Mouse (Mus musculus) cerebellum, postnatal 36 days (tissue): ENCODE results near the gene Plppr1.
A peak's percentile ranks its signal among the peaks of the same experiment; 100 is the strongest.

Experiments used
- DNase-seq, 2 experiments: peaks; one replicate each; pipeline ENCODE4 v3.0.0; 2021 to 2022; ENCODE audit warnings: mixed read lengths in 2 of 2

The Plppr1 gene

DNA sequence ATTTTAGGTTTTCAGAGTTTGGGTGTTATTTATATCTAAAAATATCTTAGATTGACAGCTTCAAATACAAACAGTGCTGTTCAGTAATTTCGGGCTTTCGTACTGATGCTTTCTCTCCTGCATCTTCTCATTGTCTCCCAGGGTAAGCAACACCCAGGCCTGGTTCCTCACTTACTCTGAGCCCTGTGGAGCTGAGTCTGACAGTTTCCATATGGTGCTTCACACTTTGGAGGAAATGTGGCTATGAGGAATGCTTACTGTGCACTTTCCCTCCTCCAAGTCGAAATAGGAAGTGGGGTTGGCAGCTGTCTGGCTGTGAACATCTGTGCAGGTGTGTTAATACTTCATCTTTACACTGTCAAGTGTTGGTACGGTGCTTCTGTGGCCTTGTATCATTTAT, 85.7 kb downstream of the Plppr1 start:
- DNase-seq, result no peak

DNA sequence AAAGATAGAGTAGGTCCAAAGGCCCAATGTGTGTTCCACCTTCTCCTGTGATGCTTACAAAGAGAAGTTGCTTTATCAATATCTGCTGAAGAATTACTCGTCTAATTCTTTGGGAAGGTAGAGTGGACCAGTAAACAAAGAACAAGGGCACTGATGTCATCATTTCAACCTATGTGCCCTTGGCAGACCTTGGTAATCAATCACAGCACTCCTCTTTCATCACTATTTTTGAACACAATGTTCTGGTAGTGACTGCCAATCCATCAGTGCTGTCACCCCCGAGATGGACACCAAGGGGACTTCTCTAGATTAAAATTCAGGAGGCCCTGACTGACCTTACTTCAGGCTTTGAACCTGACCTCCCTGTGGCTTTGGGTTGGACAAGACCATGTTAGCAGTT, 89.7 kb downstream of the Plppr1 start:
- DNase-seq, result no peak

DNA sequence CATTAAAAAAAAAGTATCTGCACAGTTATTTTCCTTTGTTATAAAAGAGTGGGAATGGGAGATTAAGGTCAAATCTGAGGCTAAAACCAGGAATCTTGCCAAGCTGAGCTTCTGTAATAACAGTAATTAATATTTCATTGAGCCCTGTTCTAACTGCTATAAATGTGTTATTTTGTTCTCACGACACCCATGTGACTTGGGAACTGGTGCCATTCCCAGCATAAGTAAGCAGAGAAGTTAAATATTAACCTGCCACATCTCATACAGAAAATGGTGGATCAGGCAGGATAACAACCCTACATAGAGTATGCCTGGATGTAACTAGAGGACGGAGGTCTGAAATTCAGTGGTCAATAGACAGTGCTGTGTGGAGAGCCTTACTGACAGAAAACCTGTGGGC, 90.2 kb downstream of the Plppr1 start:
- DNase-seq, result no peak

DNA sequence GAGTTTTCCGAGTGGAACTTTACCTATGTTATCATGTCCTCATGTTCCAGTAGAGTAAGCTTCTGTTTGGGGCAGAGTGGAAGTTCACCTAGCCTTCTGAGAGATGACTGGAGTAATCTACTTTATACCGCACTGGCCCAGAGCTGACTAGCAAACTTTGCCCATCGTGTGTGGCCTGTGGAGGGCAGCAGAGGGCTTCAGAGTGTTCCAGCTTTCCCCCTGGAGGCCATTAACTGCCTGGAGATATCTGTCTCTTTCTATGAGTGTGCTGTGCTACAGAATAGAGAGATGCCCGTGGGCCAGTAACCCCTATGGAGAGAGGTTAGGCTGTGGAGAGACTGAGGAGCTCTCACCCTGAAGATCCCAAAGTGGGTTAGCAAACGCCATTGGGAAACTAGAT, 94.8 kb downstream of the Plppr1 start:
- peak; percentile 21 to 22 for DNase-seq

DNA sequence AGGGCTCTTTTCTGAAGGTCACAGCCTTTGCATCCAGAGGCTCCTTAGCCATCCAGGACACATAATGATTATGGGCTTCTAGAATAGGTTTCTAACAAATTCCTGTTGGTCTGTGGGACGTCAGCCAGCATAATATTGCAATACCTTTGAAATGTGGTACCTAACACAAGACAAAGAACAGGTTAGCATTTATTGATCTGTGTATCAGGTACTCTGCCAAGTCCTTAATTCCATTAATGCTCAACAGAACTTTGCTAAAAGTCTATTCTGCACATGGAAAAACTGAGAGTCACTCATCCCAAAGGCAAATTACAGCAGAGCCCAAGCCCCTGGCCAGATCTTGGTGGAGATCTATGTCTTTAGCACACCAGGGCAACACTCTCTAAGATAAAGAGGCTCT, 97.7 kb downstream of the Plppr1 start:
- no peak for DNase-seq

DNA sequence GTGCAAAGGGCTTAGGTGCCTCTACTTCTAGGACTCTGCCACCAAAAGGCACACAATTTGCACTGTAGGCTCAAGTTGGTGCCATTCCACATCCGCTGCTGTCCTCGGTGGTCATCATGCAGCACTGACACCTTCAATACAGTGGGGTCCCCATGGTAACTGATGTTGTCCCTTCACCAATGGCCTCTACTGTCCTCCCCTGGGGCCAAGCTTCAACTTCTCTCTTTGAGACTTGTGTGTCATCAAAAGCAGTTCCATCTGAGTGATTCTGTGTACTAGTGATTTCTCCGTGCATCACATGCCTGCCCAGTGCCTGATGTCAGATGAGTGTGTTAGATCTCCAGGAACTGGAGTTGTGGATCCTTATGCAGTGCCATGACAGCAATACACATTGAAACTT, 104.2 kb downstream of the Plppr1 start:
- no peak for DNase-seq

DNA sequence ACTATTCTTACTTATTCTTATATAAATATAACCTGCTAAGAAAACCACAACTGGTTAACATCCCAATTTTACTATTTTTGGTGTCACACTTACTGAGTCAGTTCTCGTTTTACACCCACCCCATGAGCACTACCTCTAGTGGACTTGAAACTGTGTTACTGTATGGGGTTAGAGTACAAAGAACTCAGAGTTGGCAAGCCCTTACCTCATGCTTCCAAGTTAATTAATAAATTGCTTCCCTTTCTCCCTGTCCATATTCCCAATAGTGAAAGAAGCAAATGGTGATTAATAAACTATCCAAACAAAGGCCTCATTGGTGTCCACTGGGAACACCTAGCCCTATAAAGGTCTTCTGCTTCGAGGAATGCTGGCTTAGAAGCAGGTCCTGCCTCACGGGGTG, 107.3 kb downstream of the Plppr1 start:
- DNase-seq, result no peak

DNA sequence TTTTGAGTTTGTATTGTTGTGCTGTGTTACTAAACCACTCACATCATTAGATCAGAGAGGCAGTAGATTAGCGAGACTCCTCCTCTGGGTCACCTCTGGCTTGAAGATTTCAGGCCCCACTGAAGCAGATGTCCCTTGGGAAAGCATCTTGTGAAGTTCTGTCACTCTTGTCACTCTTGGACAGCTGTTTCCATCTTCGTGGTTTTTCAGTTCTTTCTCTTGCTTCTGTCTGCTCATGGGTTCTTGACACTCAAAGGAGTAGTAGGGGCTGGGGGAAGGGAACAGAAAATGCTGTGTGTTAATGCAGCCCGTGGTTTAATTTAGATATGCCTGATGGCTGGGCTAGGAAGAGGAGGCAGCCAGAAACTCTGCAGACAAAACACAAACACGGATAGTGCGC, 108.0 kb downstream of the Plppr1 start:
- DNase-seq, result no peak

DNA sequence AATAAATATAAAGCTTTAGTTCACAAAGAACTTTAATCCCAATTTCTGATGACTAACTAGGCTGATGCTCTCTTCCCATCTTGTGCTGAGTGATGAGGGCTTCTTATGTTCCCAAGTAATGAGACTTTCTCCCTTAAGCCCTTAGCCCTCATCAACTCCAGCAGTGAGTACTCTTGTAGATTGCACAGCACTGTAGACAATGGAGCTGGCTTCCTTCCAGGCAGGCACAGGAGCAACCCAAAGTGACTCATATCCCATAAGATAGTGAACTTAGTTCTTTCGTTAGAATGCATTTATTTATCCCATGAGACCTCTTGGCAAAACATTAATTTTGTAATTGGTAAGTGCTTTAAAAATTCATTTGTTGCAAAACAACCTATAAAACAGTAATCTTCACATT, 110.4 kb downstream of the Plppr1 start:
- no peak for DNase-seq

DNA sequence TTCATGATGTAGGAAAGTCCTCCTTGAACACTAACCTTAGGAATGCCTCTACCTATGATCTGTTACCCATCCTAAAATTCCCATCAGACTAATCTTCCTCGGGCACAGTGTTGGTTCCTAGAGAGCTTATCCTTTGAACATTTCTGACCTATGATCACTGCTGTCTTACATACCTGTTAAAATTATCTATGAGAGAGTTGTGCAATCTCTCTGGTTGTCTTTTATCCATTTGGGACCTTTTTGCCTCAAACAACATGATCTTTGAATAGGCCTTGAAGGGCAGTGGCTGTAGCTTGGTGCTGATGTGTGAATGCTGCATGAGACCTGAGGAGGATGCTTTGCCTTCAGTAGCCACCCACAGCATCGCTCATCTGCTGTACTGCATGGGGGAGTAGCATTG, 119.0 kb downstream of the Plppr1 start:
- no peak for DNase-seq

DNA sequence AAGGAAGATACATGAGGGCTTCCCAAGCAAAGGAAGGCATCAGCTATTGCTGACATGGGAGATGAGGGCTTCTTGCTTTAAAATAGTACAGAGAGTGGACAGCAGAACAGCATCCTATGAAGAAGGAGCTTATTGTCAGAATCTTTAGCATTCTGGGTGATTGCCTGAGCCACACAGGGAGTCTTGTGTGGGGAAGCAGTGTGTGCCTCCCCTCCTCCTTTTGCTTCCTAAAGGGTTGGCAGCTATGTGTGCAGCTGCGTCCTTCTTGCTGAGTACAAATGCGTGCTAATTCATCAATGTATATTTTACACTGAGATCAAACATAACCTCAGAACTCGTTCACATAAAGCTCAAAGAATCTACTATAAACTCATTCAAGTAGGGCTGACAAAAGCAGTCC, 119.8 kb downstream of the Plppr1 start:
- no peak for DNase-seq

DNA sequence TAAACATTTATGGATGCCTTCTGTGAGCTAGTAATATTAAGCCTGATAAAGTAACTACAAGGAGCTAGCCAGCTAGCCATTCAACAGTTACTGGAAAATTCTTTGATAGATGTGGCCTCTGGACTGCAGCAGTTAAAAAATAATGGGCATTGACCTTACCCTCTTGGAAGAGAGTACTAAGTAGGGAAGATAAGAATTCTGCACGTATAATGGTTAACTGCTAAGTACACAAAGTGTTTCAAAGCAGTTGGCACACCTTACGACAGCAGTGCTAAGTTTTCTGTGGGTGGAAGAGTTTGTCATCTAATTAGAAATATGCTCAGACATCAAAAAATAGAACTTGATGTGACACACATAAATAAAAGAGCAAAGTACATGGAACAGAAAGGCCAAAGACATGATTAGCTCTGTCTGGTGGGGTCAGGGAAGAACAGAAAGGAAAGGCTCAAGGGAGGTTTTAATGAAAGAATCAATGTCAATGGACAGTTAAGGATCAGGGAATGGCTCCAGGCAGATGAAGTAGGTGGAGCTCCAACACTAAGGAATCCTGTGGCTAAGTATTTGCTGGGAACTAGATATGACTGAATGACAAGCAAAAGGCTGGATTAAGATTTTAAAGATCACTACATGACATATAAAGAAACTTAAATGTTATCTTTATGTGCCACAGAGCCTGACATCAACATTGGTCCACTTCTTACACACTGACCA, 120.6 kb downstream of the Plppr1 start:
- DNase-seq, result no peak

DNA sequence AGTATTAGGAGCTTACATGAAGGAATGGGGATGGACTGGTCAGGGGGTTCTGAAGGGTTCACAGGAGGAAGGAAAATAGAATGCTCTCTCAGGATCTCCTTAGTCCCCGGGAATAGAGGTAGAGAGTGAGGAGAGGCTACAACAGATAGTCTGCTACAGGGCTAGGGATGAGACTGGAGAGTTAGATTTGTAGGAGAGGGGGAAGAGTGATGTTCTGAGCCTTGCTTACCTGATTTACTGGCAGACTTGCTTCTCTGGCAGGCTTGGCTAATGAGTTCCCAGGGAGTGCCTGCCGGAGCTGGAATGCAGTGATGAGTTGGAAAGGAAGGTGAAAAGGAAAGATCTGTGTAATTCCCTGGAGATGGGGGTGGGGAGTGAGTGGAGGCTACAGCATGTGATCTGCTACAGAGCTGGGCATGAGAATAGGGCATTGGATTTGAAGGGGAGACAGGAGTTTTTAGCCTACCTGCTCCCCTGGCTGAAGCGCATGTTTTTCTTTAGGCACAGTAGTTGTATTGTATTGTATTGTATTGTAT, 131.0 kb downstream of the Plppr1 start:
- DNase-seq, result no peak

DNA sequence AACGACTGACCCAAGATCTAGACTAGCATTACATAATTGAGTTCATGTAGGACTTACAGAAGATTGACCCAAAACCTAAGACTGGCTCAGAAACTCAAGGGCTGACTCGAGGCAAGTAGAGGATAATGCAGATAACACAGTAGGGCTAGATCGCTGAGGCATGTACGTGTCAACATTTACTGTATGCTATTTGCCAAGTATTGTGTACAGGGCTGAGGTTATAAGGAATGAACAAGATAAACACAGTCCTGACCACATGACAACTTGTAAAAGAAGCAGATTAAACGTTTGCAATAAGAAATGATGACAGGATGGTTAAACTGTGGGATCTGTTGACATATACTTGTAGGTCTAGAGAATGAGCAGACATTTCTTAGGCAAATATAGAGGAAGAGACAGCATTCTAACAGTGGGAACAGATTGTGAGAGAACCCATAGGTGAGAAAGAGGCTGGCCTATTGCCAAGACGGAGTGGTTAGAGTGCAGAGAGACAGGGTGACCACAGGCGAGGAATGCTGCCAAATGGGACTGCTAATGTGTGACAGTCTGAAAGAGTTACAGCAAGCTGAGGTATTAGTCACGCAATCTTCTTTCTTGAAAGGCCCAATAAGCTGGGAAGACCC, 138.2 kb downstream of the Plppr1 start:
- DNase-seq, result peak; percentile 67 to 78

DNA sequence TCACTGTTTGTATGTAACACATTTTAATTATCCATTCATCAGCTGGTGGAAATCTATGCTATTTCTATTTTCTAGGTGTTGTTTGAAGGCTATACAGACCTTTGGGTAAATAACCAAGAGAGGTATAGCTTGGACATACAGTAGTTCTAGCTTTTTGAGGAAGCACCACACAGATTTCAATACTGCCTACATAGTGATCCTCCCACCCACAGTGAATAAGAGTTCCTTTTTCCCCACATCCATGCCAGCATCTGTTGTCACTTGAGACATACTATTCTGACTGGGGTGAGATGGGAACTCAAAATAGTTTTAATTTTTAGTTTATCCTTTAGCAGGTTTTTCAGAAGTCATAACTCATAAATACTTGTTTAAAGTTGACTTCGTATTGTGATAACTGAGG, 151.4 kb downstream of the Plppr1 start:
- no peak for DNase-seq

DNA sequence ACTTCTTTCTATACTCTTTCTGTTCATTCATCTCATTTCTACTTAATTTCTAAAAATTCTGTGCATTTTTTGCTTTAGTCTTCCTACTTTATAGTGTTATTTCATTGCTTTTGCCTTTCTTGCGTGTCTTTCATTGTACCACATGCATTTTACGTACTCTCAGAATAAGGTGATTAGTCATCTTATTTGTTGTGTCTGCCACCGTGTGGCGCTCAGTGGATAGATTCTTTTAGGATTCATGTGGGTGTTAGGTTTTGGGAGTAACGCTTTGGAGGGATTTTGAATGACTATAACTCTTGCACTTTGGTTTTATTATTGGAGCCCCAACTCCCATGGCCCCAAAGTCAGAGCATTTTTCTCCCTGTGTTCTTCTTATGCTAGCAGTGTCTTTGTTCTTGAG, 152.5 kb downstream of the Plppr1 start:
- DNase-seq, result no peak

DNA sequence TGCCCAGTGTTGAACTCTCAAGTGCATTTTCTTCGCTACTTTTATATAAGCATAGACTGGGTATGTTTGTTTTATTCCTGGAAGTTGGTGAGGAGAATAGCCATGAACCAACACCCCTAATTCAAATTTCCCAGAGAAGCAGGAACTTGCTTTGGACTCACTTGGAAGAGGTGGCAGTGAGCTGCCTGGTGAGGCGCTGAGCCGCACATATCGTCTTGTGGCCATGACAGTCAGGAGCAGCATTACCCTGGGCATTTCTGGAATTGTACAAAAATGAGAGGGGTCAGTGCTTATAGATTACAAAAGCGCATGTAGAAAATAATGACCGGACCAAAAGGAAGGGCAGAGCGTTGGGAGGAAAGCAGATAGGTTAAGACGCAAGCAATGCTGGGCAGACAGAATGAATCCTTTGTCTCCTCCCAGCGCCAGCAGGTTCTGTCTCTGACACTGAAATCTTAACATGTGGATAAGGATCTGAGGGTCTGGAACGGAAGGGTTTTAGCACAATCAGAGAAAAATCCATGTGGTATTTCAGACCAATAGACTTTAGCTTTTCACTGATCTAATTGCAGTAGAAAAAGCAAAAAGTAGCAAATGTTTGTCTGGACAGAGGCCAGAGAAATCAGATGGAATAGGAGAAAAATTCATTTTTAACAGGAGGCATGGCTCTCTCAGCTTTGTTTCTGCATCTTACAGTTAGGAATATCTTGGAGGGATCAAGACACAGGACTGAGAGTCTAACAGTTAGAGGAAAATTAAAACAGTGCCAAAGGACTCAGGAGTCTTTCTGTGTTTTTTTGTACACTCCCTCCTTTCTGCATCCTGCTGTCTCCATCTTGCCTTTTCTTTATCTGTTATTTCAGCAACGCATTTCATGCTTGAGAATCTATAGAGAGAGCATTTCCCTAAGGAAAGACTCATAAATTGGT, 153.8 kb downstream of the Plppr1 start:
- no peak for DNase-seq

DNA sequence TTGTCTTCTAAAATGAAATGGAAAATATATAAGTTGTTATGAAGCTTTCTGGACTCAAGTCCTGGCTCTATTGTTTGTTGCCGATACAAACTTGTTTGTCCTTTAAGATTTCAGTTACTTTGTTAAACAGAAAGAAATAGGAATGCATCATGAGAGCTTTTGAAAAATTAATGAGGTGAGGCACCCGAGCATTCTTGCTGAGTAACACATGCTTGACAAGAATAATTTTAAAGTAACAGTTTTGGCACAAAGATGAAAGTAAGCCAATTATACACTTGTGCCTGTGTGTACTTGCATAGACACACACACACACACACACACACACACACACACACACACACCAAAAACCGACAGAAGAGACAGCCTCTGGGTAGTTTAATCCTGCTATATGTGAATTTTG, 155.3 kb downstream of the Plppr1 start:
- no peak for DNase-seq

DNA sequence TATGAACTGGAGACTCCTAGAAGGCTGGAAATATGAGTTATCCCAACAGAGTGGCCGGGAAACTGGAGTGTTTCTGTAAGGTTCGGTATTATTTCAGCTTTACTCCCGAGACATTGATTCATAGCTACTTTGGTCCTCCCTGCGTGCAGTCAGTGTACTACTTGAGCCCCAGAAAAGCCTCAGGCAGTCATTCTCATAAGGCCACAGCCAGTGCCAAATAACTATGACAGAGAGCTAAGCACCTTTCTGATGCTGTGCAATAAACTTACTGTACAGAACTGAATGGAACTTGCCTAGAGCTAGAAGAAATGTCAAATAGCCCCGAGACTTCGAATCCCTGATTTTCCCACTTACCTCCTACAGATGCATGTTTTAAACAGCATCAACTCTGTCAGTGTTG, 164.4 kb downstream of the Plppr1 start:
- DNase-seq, result no peak

DNA sequence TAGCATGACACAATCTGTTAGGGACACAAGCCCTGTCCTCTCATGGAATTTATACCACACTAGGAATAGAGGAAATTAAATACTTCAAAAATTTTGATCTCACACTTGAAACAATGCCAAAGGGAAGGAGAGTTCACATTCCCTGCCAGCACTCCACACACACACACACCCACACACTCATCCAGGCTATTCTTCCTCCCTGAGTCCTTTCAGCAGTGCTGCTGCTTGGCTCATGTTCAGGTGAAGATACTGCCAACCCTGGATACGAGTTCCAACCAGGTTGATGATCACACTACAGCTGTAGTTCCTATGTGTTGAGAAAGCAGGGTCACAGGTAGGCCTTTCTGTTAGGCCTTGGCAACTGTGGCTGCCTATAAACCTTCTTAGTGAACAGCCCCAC, 165.9 kb downstream of the Plppr1 start:
- peak; percentile 3 to 7 for DNase-seq

DNA sequence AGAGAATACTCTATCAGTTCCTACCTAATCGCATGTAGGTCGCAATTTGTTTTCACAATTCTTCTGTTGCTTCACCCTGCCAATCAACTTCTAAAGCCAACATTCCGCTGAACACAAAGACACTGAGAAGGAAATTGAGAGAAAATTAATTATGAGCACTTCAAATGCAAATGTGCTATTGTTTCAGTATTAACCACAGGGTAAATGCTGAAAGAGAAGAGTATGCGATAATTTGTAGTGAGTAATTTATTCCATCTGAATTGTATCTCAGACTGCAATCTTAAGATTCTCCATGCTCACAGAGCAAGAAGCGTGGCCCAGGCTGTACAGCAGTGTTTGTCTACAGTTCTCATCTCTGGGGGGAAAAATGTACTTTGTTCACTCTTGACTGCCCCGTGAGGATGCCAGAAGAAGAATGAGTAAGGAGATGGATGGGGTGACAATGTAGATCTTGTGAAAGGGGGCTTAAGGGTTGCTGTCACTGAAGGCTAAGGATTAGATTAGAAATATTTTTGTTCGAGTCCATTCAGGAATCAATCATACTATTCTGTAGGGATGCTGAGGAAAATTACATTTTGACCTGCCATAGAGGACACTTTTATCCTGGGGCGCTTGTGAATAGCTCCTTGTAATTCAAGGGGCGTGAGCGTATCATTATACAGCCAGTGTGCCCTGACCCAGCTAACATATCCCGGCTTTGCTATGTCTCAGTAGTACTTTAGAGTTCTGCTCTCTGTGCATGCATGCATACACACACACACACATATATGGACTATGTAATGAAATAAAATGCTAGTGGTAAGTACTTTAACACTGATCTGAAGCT, 173.3 kb downstream of the Plppr1 start:
- DNase-seq, result no peak

DNA sequence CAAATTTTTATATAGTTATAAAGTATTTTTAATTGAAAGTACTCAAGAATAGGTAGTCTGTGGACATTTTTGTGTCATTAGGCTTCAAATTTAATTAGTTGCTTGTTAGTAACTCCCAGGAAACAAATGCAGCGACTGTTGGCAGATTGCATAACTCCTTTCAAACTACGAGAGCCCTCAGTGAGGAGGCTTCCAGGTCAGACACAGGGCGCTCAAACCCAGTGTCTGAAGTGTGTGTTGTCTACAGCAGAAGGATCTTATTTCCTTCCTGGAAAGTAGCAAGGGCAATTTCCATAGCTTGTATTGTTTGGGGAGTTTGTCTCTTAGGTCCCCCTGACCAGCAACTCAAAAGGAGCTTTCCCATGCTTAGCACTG, 173.9 kb downstream of the Plppr1 start:
- no peak for DNase-seq

DNA sequence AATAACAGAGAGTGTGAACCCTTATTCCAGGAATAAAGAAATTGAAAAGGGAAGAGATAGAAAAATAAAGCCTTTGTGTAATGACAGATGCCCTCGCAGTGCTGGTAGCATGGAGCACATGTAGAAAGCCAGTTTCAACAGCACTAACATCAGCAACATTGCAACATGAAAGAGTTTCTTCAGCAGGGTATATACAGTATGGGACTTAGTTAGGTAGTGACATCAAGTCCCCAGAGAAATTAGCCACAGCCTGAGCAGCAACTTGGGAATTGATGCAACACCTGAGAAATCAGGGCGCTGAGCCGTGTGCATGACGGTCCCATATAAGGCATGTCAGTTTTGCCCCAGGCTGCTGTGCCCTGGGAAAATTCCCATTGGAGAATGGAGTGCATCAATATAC, 179.0 kb downstream of the Plppr1 start:
- DNase-seq, result no peak
